Mouse (Mus musculus) intestine, embryonic 14.5 days (tissue): Measurements from ENCODE around the gene Robo1. TPM values are rescaled to one million over a fixed set of nuclear protein-coding genes. Genes with fewer than 3 reads are reported as not detected.

Experiments used
- ATAC-seq: fragments of 200-750 bp; cut with Nextera tagmentation; replicated peaks from 2 replicates; pipeline ENCODE4 v1.8.0; 2017; ENCODE audit warnings: low read depth, moderate number of reproducible peaks, moderate TSS enrichment, moderate library complexity; ENCODE audit not compliant: low FRiP score, low TSS enrichment
- DNase-seq: peaks from one replicate; pipeline ENCODE4 v3.0.0-alpha.2; 2018; ENCODE audit warnings: low spot score
- H3K27ac ChIP-seq: fragments of 300-500 bp; sonication (generic); 2 replicates; pipeline ENCODE4 v1.5.1; 2014; ENCODE audit warnings: low read depth, mild to moderate bottlenecking, control low read depth
- H3K27me3 ChIP-seq: fragments of 300-500 bp; sonication (generic); replicated peaks from 2 replicates; pipeline ENCODE4 v1.6.1; 2014; ENCODE audit warnings: low read length, control low read depth; ENCODE audit not compliant: control insufficient read depth, insufficient read depth
- H3K36me3 ChIP-seq: fragments of 300-500 bp; sonication (generic); 2 replicates; pipeline ENCODE4 v1.6.1; 2014; ENCODE audit warnings: low read length, control low read depth; ENCODE audit not compliant: control insufficient read depth, insufficient read depth
- H3K4me1 ChIP-seq: fragments of 300-500 bp; sonication (generic); replicated peaks from 2 replicates; pipeline ENCODE4 v1.6.1; 2014; ENCODE audit warnings: low read length, control low read depth, mixed read lengths; ENCODE audit not compliant: control insufficient read depth, insufficient read depth
- H3K4me2 ChIP-seq: fragments of 300-500 bp; sonication (generic); 2 replicates; pipeline ENCODE4 v1.6.1; 2014; ENCODE audit warnings: low read length
- H3K4me3 ChIP-seq: fragments of 300-500 bp; sonication (generic); 2 replicates; pipeline ENCODE4 v1.5.1; 2014; ENCODE audit warnings: low read depth, low read length, control low read depth, mixed read lengths
- H3K9ac ChIP-seq: fragments of 300-500 bp; sonication (generic); 2 replicates; pipeline ENCODE4 v1.6.1; 2014; ENCODE audit warnings: mild to moderate bottlenecking, low read length
- H3K9me3 ChIP-seq: fragments of 300-500 bp; sonication (generic); 2 replicates; pipeline ENCODE4 v1.6.1; 2016; ENCODE audit warnings: low read length, control low read depth; ENCODE audit not compliant: control insufficient read depth
- WGBS: fragments of 180-500 bp; shearing (Covaris S2); extraction: QIAGEN DNeasy Blood & Tissue Kit; methylation state at CpG from one replicate; pipeline ENCODE4 v1.1.7; 2014; 5-methylcytosine and 5-hydroxymethylcytosine counted together
- polyA plus RNA-seq: library from polyadenylated mRNA; unstranded; fragments of >200 nt; fragmentation: Nextera tagmentation; extraction: Ambion mirVana; gene quantifications from 2 replicates; pipeline ENCODE4 v1.2.1, GENCODE M21; 2014

The Robo1 gene
- polyA plus RNA-seq, 1 experiment from 2014 or later, result 24.1 TPM

- WGBS, result 75% methylated on average over 6 of the region's 6 CpGs
- no peaks in the 10 kb centered on the region for H3K27me3 ChIP-seq
- H3K4me1 ChIP-seq, result peaks cover 8% of the 10 kb centered on the region
- no peaks in the 10 kb centered on the region for H3K9me3 ChIP-seq
- no peak overlapping the region for H3K4me3 ChIP-seq
- H3K9ac ChIP-seq, result no peak overlapping the region
- no peak overlapping the region for H3K27ac ChIP-seq
- no peak for ATAC-seq
- no peak overlapping the region for H3K4me2 ChIP-seq
- no peaks in the 10 kb centered on the region for H3K36me3 ChIP-seq
- DNase-seq, result no peak
These were observed 690.6 kb downstream of the Robo1 start for GRCm38 (mm10) chr16:72998677-72999076.

GRCm38 (mm10) chr16:73002685-73003084, 694.6 kb downstream of the Robo1 start:
- ATAC-seq (no peak), DNase-seq (no peak)
- 91% methylated on average over 4 of the region's 4 CpGs for WGBS
- no peak overlapping the region for H3K27ac ChIP-seq
- H3K4me1 ChIP-seq, result peaks cover 8% of the 10 kb centered on the region
- no peak overlapping the region for H3K9ac ChIP-seq
- no peak overlapping the region for H3K4me2 ChIP-seq
- H3K9me3 ChIP-seq, result no peaks in the 10 kb centered on the region
- H3K27me3 ChIP-seq, result no peaks in the 10 kb centered on the region
- no peak overlapping the region for H3K4me3 ChIP-seq
- H3K36me3 ChIP-seq, result peaks cover 8% of the 10 kb centered on the region; the same call in 1 of the 2 replicates

GRCm38 (mm10) chr16:73004601-73005000, 696.5 kb downstream of the Robo1 start:
- Histone ChIP-seq H3K36me3 (peaks cover 11% of the 10 kb centered on the region), H3K9ac (no peak overlapping the region), H3K4me1 (no peaks in the 10 kb centered on the region; the same call in 1 of the 2 replicates), H3K4me3 (no peak overlapping the region), H3K4me2 (no peak overlapping the region), H3K9me3 (no peaks in the 10 kb centered on the region), H3K27me3 (no peaks in the 10 kb centered on the region), H3K27ac (no peak overlapping the region)
- ATAC-seq (no peak), DNase-seq (no peak)
- 95% methylated on average over 11 of the region's 11 CpGs for WGBS

- ATAC-seq (no peak), DNase-seq (no peak)
- Histone ChIP-seq H3K9ac (no peak overlapping the region), H3K27ac (no peak overlapping the region), H3K9me3 (no peaks in the 10 kb centered on the region), H3K36me3 (peaks cover 11% of the 10 kb centered on the region), H3K27me3 (no peaks in the 10 kb centered on the region), H3K4me3 (no peak overlapping the region), H3K4me2 (no peak overlapping the region), H3K4me1 (no peaks in the 10 kb centered on the region)
- WGBS, result 74% methylated on average over 4 of the region's 4 CpGs
These were observed 697.7 kb downstream of the Robo1 start for GRCm38 (mm10) chr16:73005831-73006230.

GRCm38 (mm10) chr16:73007434-73007833, 699.3 kb downstream of the Robo1 start:
- ATAC-seq (no peak), DNase-seq (no peak)
- WGBS, result 42% methylated on average over 8 of the region's 8 CpGs
- Histone ChIP-seq H3K27ac (no peak overlapping the region), H3K36me3 (peaks cover 15% of the 10 kb centered on the region), H3K4me1 (no peaks in the 10 kb centered on the region), H3K9ac (no peak overlapping the region), H3K4me3 (no peak overlapping the region), H3K27me3 (no peaks in the 10 kb centered on the region), H3K4me2 (no peak overlapping the region), H3K9me3 (no peaks in the 10 kb centered on the region)

GRCm38 (mm10) chr16:73011313-73011712, 703.2 kb downstream of the Robo1 start:
- Histone ChIP-seq H3K4me3 (no peak overlapping the region), H3K4me2 (no peak overlapping the region), H3K9ac (no peak overlapping the region), H3K27ac (no peak overlapping the region), H3K4me1 (peaks cover 4% of the 10 kb centered on the region; the same call in 1 of the 2 replicates), H3K9me3 (no peaks in the 10 kb centered on the region), H3K27me3 (no peaks in the 10 kb centered on the region), H3K36me3 (peaks cover 19% of the 10 kb centered on the region)
- 65% methylated on average over 7 of the region's 7 CpGs for WGBS
- DNase-seq (no peak), ATAC-seq (no peak)

GRCm38 (mm10) chr16:73012926-73013325, 704.8 kb downstream of the Robo1 start:
- H3K9ac ChIP-seq, result no peak overlapping the region
- DNase-seq (no peak), ATAC-seq (no peak)
- no peak overlapping the region for H3K4me3 ChIP-seq
- H3K27me3 ChIP-seq, result no peaks in the 10 kb centered on the region
- H3K27ac ChIP-seq, result no peak overlapping the region
- H3K9me3 ChIP-seq, result no peaks in the 10 kb centered on the region
- H3K4me2 ChIP-seq, result no peak overlapping the region
- H3K36me3 ChIP-seq, result peaks cover 19% of the 10 kb centered on the region
- peaks cover 4% of the 10 kb centered on the region; the same call in 1 of the 2 replicates for H3K4me1 ChIP-seq
- WGBS, result 94% methylated on average over 11 of the region's 11 CpGs

GRCm38 (mm10) chr16:73014544-73014943, 706.4 kb downstream of the Robo1 start:
- H3K4me2 ChIP-seq, result no peak overlapping the region
- H3K27me3 ChIP-seq, result no peaks in the 10 kb centered on the region
- WGBS, result 50% methylated on average over 8 of the region's 8 CpGs
- no peaks in the 10 kb centered on the region for H3K9me3 ChIP-seq
- DNase-seq (no peak), ATAC-seq (no peak)
- no peak overlapping the region for H3K4me3 ChIP-seq
- H3K36me3 ChIP-seq, result peaks cover 16% of the 10 kb centered on the region
- H3K9ac ChIP-seq, result no peak overlapping the region
- H3K27ac ChIP-seq, result no peak overlapping the region
- H3K4me1 ChIP-seq, result peaks cover 4% of the 10 kb centered on the region; the same call in 1 of the 2 replicates

GRCm38 (mm10) chr16:73015976-73016375, 707.9 kb downstream of the Robo1 start:
- ATAC-seq, result no peak
- no peak for DNase-seq
- no peak overlapping the region for H3K9ac ChIP-seq
- no peak overlapping the region for H3K4me3 ChIP-seq
- no peak overlapping the region for H3K27ac ChIP-seq
- no peaks in the 10 kb centered on the region for H3K27me3 ChIP-seq
- no peaks in the 10 kb centered on the region for H3K9me3 ChIP-seq
- H3K4me2 ChIP-seq, result no peak overlapping the region
- WGBS, result 63% methylated on average over 4 of the region's 4 CpGs
- peaks cover 4% of the 10 kb centered on the region; the same call in 1 of the 2 replicates for H3K4me1 ChIP-seq
- H3K36me3 ChIP-seq, result peaks cover 16% of the 10 kb centered on the region
